Mouse (Mus musculus): ENCODE results near the gene Fcgbp.
"Not testable (repeated sequence)": the region's sequence is repeated elsewhere in the genome, so short reads cannot be mapped to it uniquely, and the experiment has no call there.

Gene Fcgbp

GRCm38 (mm10) chr7:28070531-28071298 is at the start of gene Fcgbp:
TSS of gene Fcgbp (plus strand) at chr7:28071236.
- DNase-seq: no peak

GRCm38 (mm10) chr7:28044524-28044923 is 26.5 kb upstream of the Fcgbp start:
- DNase-seq: no peak

- DNase-seq: peak; percentile 98 to 99
Measured at GRCm38 (mm10) chr7:28049476-28050409, 21.3 kb upstream of the Fcgbp start, which contains the start of gene Psmc4. TSS of gene Psmc4 (minus strand) at chr7:28050101.

- DNase-seq: no peak
Measured at GRCm38 (mm10) chr7:28050584-28050983, 20.5 kb upstream of the Fcgbp start.

GRCm38 (mm10) chr7:28053046-28053930 is 17.7 kb upstream of the Fcgbp start:
- DNase-seq: no peak

- no peak for DNase-seq
Measured at GRCm38 (mm10) chr7:28059972-28060371, 11.1 kb upstream of the Fcgbp start.

- no peak for DNase-seq
Measured at GRCm38 (mm10) chr7:28068661-28069060, 2.4 kb upstream of the Fcgbp start.

- no peak for DNase-seq
Measured at GRCm38 (mm10) chr7:28069546-28070172, 1.4 kb upstream of the Fcgbp start.

- no peak for DNase-seq
Measured at GRCm38 (mm10) chr7:28084215-28084614, 13.2 kb downstream of the Fcgbp start.

- no peak for DNase-seq
Measured at GRCm38 (mm10) chr7:28086236-28086635, 15.2 kb downstream of the Fcgbp start.

- DNase-seq: no peak
Measured at GRCm38 (mm10) chr7:28093541-28093940, 22.5 kb downstream of the Fcgbp start.

- DNase-seq: no peak
Measured at GRCm38 (mm10) chr7:28099101-28099500, 28.1 kb downstream of the Fcgbp start.

- peak; percentile 31 to 41 for DNase-seq
Measured at GRCm38 (mm10) chr7:28100596-28101590, 29.9 kb downstream of the Fcgbp start.

GRCm38 (mm10) chr7:28102936-28103335 is 31.9 kb downstream of the Fcgbp start:
- DNase-seq: not testable (repeated sequence)

- peak; percentile 83 to 88 for DNase-seq
Measured at GRCm38 (mm10) chr7:28104670-28105069, 33.6 kb downstream of the Fcgbp start.

- no peak for DNase-seq
Measured at GRCm38 (mm10) chr7:28106241-28106640, 35.2 kb downstream of the Fcgbp start.

GRCm38 (mm10) chr7:28114648-28115047 is 43.6 kb downstream of the Fcgbp start:
- no peak for DNase-seq

- DNase-seq: no peak
Measured at GRCm38 (mm10) chr7:28129166-28129565, 58.1 kb downstream of the Fcgbp start, which contains the start of gene 9530053A07Rik. TSS of gene 9530053A07Rik (plus strand) at chr7:28129466.

- DNase-seq: peak in 1 of 2 experiments; percentile 11
Measured at GRCm38 (mm10) chr7:28137613-28138012, 66.6 kb downstream of the Fcgbp start.

- peak; percentile 41 to 55 for DNase-seq
Measured at GRCm38 (mm10) chr7:28148263-28148662, 77.2 kb downstream of the Fcgbp start.

GRCm38 (mm10) chr7:28149841-28150240 is 78.8 kb downstream of the Fcgbp start:
- DNase-seq: no peak

Measured in lung, adult 18-20 months (tissue).